Mouse (Mus musculus) layer of hippocampus, adult 2 months (tissue): ENCODE measurements around the gene Nfe2l1. TPM values are rescaled to one million over a fixed set of nuclear protein-coding genes. Genes with fewer than 3 reads are reported as not detected.
"Not testable (repeated sequence)": the region's sequence is repeated elsewhere in the genome, so short reads cannot be mapped to it uniquely, and the experiment has no call there.

ENCODE experiments used
- DNase-seq, 2 experiments: peaks; one replicate each; pipeline ENCODE4 v3.0.0; 2022; ENCODE audit warnings: low spot score in 2 of 2
- H3K27ac ChIP-seq: fragments of 200-600 bp; 2 replicates; pipeline ENCODE4 v1.8.1; 2022
- H3K4me3 ChIP-seq: fragments of 200-600 bp; 2 replicates; pipeline ENCODE4 v1.8.1; 2022; ENCODE audit warnings: mild to moderate bottlenecking
- CTCF ChIP-seq: fragments of 200-600 bp; conservative IDR thresholded peaks from 2 replicates; pipeline ENCODE4 v1.8.1; 2022; ENCODE audit warnings: antibody characterized with exemption, mild to moderate bottlenecking, moderate library complexity
- total RNA-seq, 2 experiments: library from RNA; stranded (reverse); gene quantifications; 2 replicates each; pipeline ENCODE4 v1.2.3; 2021

Gene Nfe2l1
- total RNA-seq, 2 experiments from 2014 or later: 221 to 229 TPM

GRCm38 (mm10) chr11:96861878-96862289 lies 32.1 kb upstream of the Nfe2l1 start:
- TF ChIP-seq CTCF: peak; percentile 97
- Histone ChIP-seq H3K27ac (peak overlapping the region; percentile 84), H3K4me3 (peak overlapping the region; percentile 62)
- DNase-seq: peak; percentile 93 to 99

- Histone ChIP-seq H3K4me3 (peak overlapping the region; percentile 62), H3K27ac (peak overlapping the region; percentile 84)
- no peak for DNase-seq
- TF ChIP-seq CTCF: no peak
These were observed 31.7 kb upstream of the Nfe2l1 start for GRCm38 (mm10) chr11:96861446-96861845.

- peak; percentile 94 for TF ChIP-seq CTCF
- H3K27ac ChIP-seq: peak overlapping the region; percentile 70
- H3K4me3 ChIP-seq: no peak overlapping the region
- DNase-seq: peak; percentile 58 to 76
These were observed 30.8 kb upstream of the Nfe2l1 start for GRCm38 (mm10) chr11:96860564-96860963.

GRCm38 (mm10) chr11:96859635-96860034 lies 29.9 kb upstream of the Nfe2l1 start:
- DNase-seq: no peak
- H3K4me3 ChIP-seq: no peak overlapping the region
- no peak overlapping the region for H3K27ac ChIP-seq
- TF ChIP-seq CTCF: no peak

- no peak for TF ChIP-seq CTCF
- Histone ChIP-seq H3K27ac (no peak overlapping the region), H3K4me3 (no peak overlapping the region)
- no peak for DNase-seq
These were observed 27.7 kb upstream of the Nfe2l1 start for GRCm38 (mm10) chr11:96857446-96857845.

- no peak for TF ChIP-seq CTCF
- no peak within 1 kb of the TSS for H3K27ac ChIP-seq
- no peak for DNase-seq
- H3K4me3 ChIP-seq: peak within 1 kb of the TSS; percentile 56
These were observed 20.1 kb upstream of the Nfe2l1 start, which contains the start of gene Copz2 for GRCm38 (mm10) chr11:96849681-96850467. Gene Copz2, plus strand, starts transcription at chr11:96849870.

- H3K27ac ChIP-seq, DNase-seq: not testable (repeated sequence)
- peak overlapping the region; percentile 56; the same call in 1 of the 2 replicates for H3K4me3 ChIP-seq
- TF ChIP-seq CTCF: 0 out of 2 replicates have a peak, but pooled peaks have one; percentile 22
These were observed 19.4 kb upstream of the Nfe2l1 start for GRCm38 (mm10) chr11:96849145-96849544.

- no peak for DNase-seq
- H3K4me3 ChIP-seq: no peak overlapping the region
- TF ChIP-seq CTCF: no peak
- no peak overlapping the region for H3K27ac ChIP-seq
These were observed 18.9 kb upstream of the Nfe2l1 start for GRCm38 (mm10) chr11:96848694-96849093.

GRCm38 (mm10) chr11:96847240-96847639 lies 17.5 kb upstream of the Nfe2l1 start:
- DNase-seq: no peak

GRCm38 (mm10) chr11:96843627-96844026 lies 13.9 kb upstream of the Nfe2l1 start:
- no peak for DNase-seq
- no peak overlapping the region for H3K27ac ChIP-seq
- H3K4me3 ChIP-seq: no peak overlapping the region
- TF ChIP-seq CTCF: no peak

More at GRCm38 (mm10) chr11:96847240-96847639, 17.5 kb upstream of the Nfe2l1 start:
- TF ChIP-seq CTCF: no peak
- H3K4me3 ChIP-seq: no peak overlapping the region
- H3K27ac ChIP-seq: no peak overlapping the region

- Histone ChIP-seq H3K4me3 (no peak overlapping the region), H3K27ac (peak overlapping the region; percentile 80)
- peak; percentile 61 to 74 for DNase-seq
- no peak for TF ChIP-seq CTCF
These were observed 10.5 kb upstream of the Nfe2l1 start for GRCm38 (mm10) chr11:96840290-96840689.

GRCm38 (mm10) chr11:96839877-96840276 lies 10.1 kb upstream of the Nfe2l1 start:
- peak overlapping the region; percentile 80 for H3K27ac ChIP-seq
- H3K4me3 ChIP-seq: no peak overlapping the region
- no peak for DNase-seq
- no peak for TF ChIP-seq CTCF

GRCm38 (mm10) chr11:96839428-96839827 lies 9.7 kb upstream of the Nfe2l1 start:
- TF ChIP-seq CTCF: no peak
- H3K27ac ChIP-seq: peak overlapping the region; percentile 80
- H3K4me3 ChIP-seq: no peak overlapping the region
- DNase-seq: no peak

GRCm38 (mm10) chr11:96838341-96838740 lies 8.6 kb upstream of the Nfe2l1 start:
- DNase-seq: no peak
- TF ChIP-seq CTCF: no peak
- Histone ChIP-seq H3K4me3 (no peak overlapping the region), H3K27ac (no peak overlapping the region)
